Mouse (Mus musculus): Measurements from ENCODE around the gene Aggf1. TPM values are rescaled to one million over a fixed set of nuclear protein-coding genes. Genes with fewer than 3 reads are reported as not detected.

The Aggf1 gene
- total RNA-seq, 2 experiments from 2014 or later: 50.9 to 51.1 TPM

- no peak for DNase-seq (ENCODE audit: extremely low spot score in 1 of 2, low spot score in 2 of 2)
- TF ChIP-seq CTCF (IDR thresholded peaks at IDR 0.05): no peak
- H3K4me3 ChIP-seq: no peak overlapping the region
- no peak overlapping the region for H3K27ac ChIP-seq
- intact Hi-C loops (cut with DNase I): no loop called here
These were observed 68.6 kb downstream of the Aggf1 start for GRCm38 (mm10) chr13:95306596-95306995.

Other genes with a start within 250 kb of the Aggf1 start
- 100 to 1,000 TPM; 132 to 151 TPM for gene Pde8b, start 125.0 kb downstream of the Aggf1 start, total RNA-seq (2021)
- 10 to 100 TPM; 12.7 to 16.0 TPM for gene Zbed3, start 51.7 kb downstream of the Aggf1 start, total RNA-seq (2021)
- 10 to 100 TPM; 24.5 to 25.0 TPM for gene Crhbp, start 69.6 kb upstream of the Aggf1 start, total RNA-seq (2021)
- not detected for gene S100z, start 103.4 kb upstream of the Aggf1 start, total RNA-seq (2021)
- gene F2rl1, start 149.9 kb upstream of the Aggf1 start, total RNA-seq (2021): under 1 TPM; 0.21 to 0.32 TPM
- gene F2r, start 243.1 kb upstream of the Aggf1 start, total RNA-seq (2021): 1 to 10 TPM; 3.9 to 4.4 TPM